Mouse (Mus musculus) CH12.LX (cell line): ENCODE data around the gene Dnaja4. TPM values are rescaled to one million over a fixed set of nuclear protein-coding genes. Genes with fewer than 3 reads are reported as not detected.

Experiments used
- DNase-seq: peaks from one replicate; pipeline ENCODE4 v3.0.0-alpha.2; 2013; ENCODE audit errors: extremely low read depth
- H3K27ac ChIP-seq: 2 replicates; pipeline ENCODE4 v1.5.1; 2012; ENCODE audit warnings: low read depth, mild to moderate bottlenecking, control low read depth, moderate library complexity; ENCODE audit not compliant: insufficient read depth
- H3K27me3 ChIP-seq: replicated peaks from 2 replicates; pipeline ENCODE3; 2012; ENCODE audit warnings: inconsistent platforms
- H3K36me3 ChIP-seq, 2 experiments: replicated peaks in 1 of 2; 2 replicates each; pipeline versions ENCODE3 to v1.6.1; 2012; ENCODE audit warnings: inconsistent platforms in 1 of 2, low read length in 1 of 2, mild to moderate bottlenecking in 1 of 2, mixed read lengths in 1 of 2, moderate library complexity in 1 of 2; ENCODE audit not compliant: control insufficient read depth in 1 of 2, insufficient read depth in 1 of 2
- H3K4me1 ChIP-seq, 2 experiments: 2 replicates each; pipeline ENCODE4 v1.6.1; 2012; ENCODE audit warnings: inconsistent platforms in 1 of 2, moderate library complexity in 1 of 2; ENCODE audit not compliant: insufficient read depth in 2 of 2, control insufficient read depth in 1 of 2
- H3K4me2 ChIP-seq: 2 replicates; pipeline ENCODE4 v1.6.1; 2012; ENCODE audit warnings: low read depth, mild to moderate bottlenecking, control low read depth; ENCODE audit not compliant: poor library complexity, insufficient read depth, severe bottlenecking
- H3K4me3 ChIP-seq, 3 experiments: fragments of 150-350 bp in 1 of 3; sonication (generic) in 1 of 3; replicated peaks in 1 of 3; 2 replicates each; pipeline versions ENCODE3 to v1.5.1; 2011 to 2012; ENCODE audit warnings: low read depth in 2 of 3, low read length in 2 of 3, mild to moderate bottlenecking in 2 of 3, moderate library complexity in 2 of 3, control low read depth in 1 of 3, improper control_type of control experiment in 1 of 3, inconsistent platforms in 1 of 3, mixed read lengths in 1 of 3; ENCODE audit not compliant: poor library complexity in 1 of 3
- H3K79me2 ChIP-seq: replicated peaks from 2 replicates; pipeline ENCODE4 v1.6.1; 2012; ENCODE audit warnings: mild to moderate bottlenecking, moderate library complexity; ENCODE audit not compliant: control insufficient read depth, poor library complexity, insufficient read depth, severe bottlenecking; ENCODE audit errors: extremely low read depth
- H3K9ac ChIP-seq: 2 replicates; pipeline ENCODE4 v1.6.1; 2012; ENCODE audit warnings: low read depth, mild to moderate bottlenecking, control low read depth, moderate library complexity; ENCODE audit not compliant: insufficient read depth
- H3K9me3 ChIP-seq: replicated peaks from 2 replicates; pipeline ENCODE3; 2012; ENCODE audit warnings: low read length, inconsistent platforms, mixed read lengths
- BHLHE40 ChIP-seq: IDR thresholded peaks from 2 replicates; pipeline ENCODE4 v1.6.1; 2011; ENCODE audit warnings: mild to moderate bottlenecking, low read depth, low read length, improper control_type of control experiment
- CHD2 ChIP-seq: IDR thresholded peaks from 2 replicates; pipeline ENCODE4 v1.6.1; 2011; ENCODE audit warnings: low read length, improper control_type of control experiment
- CTCF ChIP-seq, 2 experiments: IDR thresholded peaks in 1 of 2; conservative IDR thresholded peaks in 1 of 2; 2 replicates each; pipeline ENCODE4 v1.5.1; 2011 to 2012; ENCODE audit warnings: low read depth in 2 of 2, low read length in 2 of 2, improper control_type of control experiment in 1 of 2, inconsistent platforms in 1 of 2, mild to moderate bottlenecking in 1 of 2, moderate library complexity in 1 of 2
- EP300 ChIP-seq: IDR thresholded peaks from 2 replicates; pipeline ENCODE4 v1.6.1; 2011; ENCODE audit warnings: low read length, improper control_type of control experiment
- ETS1 ChIP-seq: conservative IDR thresholded peaks from 2 replicates; pipeline ENCODE4 v1.6.1; 2012; ENCODE audit warnings: low read depth, mild to moderate bottlenecking, inconsistent platforms, low read length, improper control_type of control experiment, moderate library complexity
- HCFC1 ChIP-seq: IDR thresholded peaks from 2 replicates; pipeline ENCODE4 v1.6.1; 2012; ENCODE audit warnings: low read depth, mild to moderate bottlenecking, inconsistent platforms, low read length, improper control_type of control experiment
- JUND ChIP-seq: conservative IDR thresholded peaks from 2 replicates; pipeline ENCODE4 v1.6.1; 2011; ENCODE audit warnings: low read depth, low read length, improper control_type of control experiment
- KAT2A ChIP-seq: IDR thresholded peaks from 2 replicates; pipeline ENCODE4 v1.6.1; 2012; ENCODE audit warnings: low read length, improper control_type of control experiment, inconsistent platforms; ENCODE audit not compliant: insufficient replicate concordance
- MAX ChIP-seq: IDR thresholded peaks from 2 replicates; pipeline ENCODE4 v1.6.1; 2011; ENCODE audit warnings: low read length, improper control_type of control experiment
- MEF2A ChIP-seq: IDR thresholded peaks from 2 replicates; pipeline ENCODE4 v1.6.1; 2014; ENCODE audit warnings: low read depth, mild to moderate bottlenecking, inconsistent platforms, low read length, improper control_type of control experiment, borderline replicate concordance
- MYC ChIP-seq: IDR thresholded peaks from 2 replicates; pipeline ENCODE4 v1.6.1; 2011; ENCODE audit warnings: low read depth, mild to moderate bottlenecking, improper control_type of control experiment, low read length
- NELFE ChIP-seq: IDR thresholded peaks from 2 replicates; pipeline ENCODE4 v1.6.1; 2011; ENCODE audit warnings: low read depth, low read length, improper control_type of control experiment
- PAX5 ChIP-seq: IDR thresholded peaks from 2 replicates; pipeline ENCODE4 v1.6.1; 2012; ENCODE audit warnings: low read length, inconsistent platforms, mixed read lengths
- POLR2A ChIP-seq: IDR thresholded peaks from 2 replicates; pipeline ENCODE4 v1.6.1; 2011; ENCODE audit warnings: low read depth, mild to moderate bottlenecking, improper control_type of control experiment, low read length
- RAD21 ChIP-seq: IDR thresholded peaks from 2 replicates; pipeline ENCODE4 v1.6.1; 2011; ENCODE audit warnings: low read depth, mild to moderate bottlenecking, low read length, improper control_type of control experiment, moderate library complexity
- RCOR1 ChIP-seq: conservative IDR thresholded peaks from 2 replicates; pipeline ENCODE4 v1.6.1; 2012; ENCODE audit warnings: low read depth, mild to moderate bottlenecking, inconsistent platforms, low read length, improper control_type of control experiment
- SIN3A ChIP-seq: IDR thresholded peaks from 2 replicates; pipeline ENCODE4 v1.6.1; 2012; ENCODE audit warnings: low read length, improper control_type of control experiment, inconsistent platforms
- SMC3 ChIP-seq: IDR thresholded peaks from 2 replicates; pipeline ENCODE4 v1.6.1; 2011; ENCODE audit warnings: low read depth, low read length, improper control_type of control experiment
- UBTF ChIP-seq: IDR thresholded peaks from 2 replicates; pipeline ENCODE4 v1.6.1; 2012; ENCODE audit warnings: low read depth, mild to moderate bottlenecking, inconsistent platforms, low read length, improper control_type of control experiment, moderate library complexity
- USF2 ChIP-seq: conservative IDR thresholded peaks from 2 replicates; pipeline ENCODE4 v1.6.1; 2011; ENCODE audit warnings: low read depth, low read length, improper control_type of control experiment
- ZNF384 ChIP-seq: IDR thresholded peaks from 2 replicates; pipeline ENCODE4 v1.6.1; 2012; ENCODE audit warnings: low read depth, low read length, improper control_type of control experiment, inconsistent platforms
- dilution Hi-C: fragments of 300-500 bp; cut with MboI; formaldehyde crosslinking; loops from 2 replicates; pipeline ENCODE4 v1.14.3; 2020; ENCODE audit warnings: low sequenced_read_pairs; ENCODE audit not compliant: extremely low pct_unique_long_range_greater_than_20kb, extremely low pct_ligation_motif_present
- in situ Hi-C: fragments of 300-500 bp; cut with MboI; formaldehyde crosslinking; loops from 3 replicates; pipeline ENCODE4 v1.14.3; 2019; ENCODE audit warnings: low sequenced_read_pairs, low pct_ligation_motif_present, low pct_unique_long_range_greater_than_20kb, mixed read lengths
- polyA plus RNA-seq: library from polyadenylated mRNA; unstranded; fragments of >175 nt; gene quantifications from 2 replicates; pipeline ENCODE4 v1.2.1, GENCODE M21; 2012; ENCODE audit warnings: low read depth; ENCODE audit not compliant: insufficient read length
- total RNA-seq, 2 experiments: library from RNA; depleted of rRNA; stranded (reverse); fragments of 300-350 nt in 1 of 2; fragments of >200 nt in 1 of 2; gene quantifications; 2 replicates each; pipeline ENCODE4 v1.2.3; 2012 to 2014

Gene Dnaja4
- total and polyA plus RNA-seq, 3 experiments = 0.81 to 2.4 (median 1.1) TPM

GRCm38 (mm10) chr9:54702581-54702980, 3.9 kb downstream of the Dnaja4 start:
- H3K9ac ChIP-seq = no peak overlapping the region
- H3K79me2 ChIP-seq = no peaks in the 10 kb centered on the region; the same call in 1 of the 2 replicates
- peaks cover 16% of the 10 kb centered on the region for H3K27me3 ChIP-seq
- TF ChIP-seq POLR2A (no peak), JUND (no peak), MEF2A (no peak), CTCF (conservative IDR thresholded peaks at IDR 0.05 in 1 of 2, IDR thresholded peaks at IDR 0.05 in 1 of 2; ENCODE audit: low read depth in 2 of 2, low read length in 2 of 2) (no peak), RCOR1 (no peak), UBTF (no peak), MAX (no peak), ETS1 (no peak)
- in situ Hi-C loops (no loop called here), dilution Hi-C loops (no loop called here)
- H3K4me3 ChIP-seq = no peak overlapping the region
- no peak overlapping the region for H3K27ac ChIP-seq
- peaks cover 0 to 2% of the 10 kb centered on the region in 2 experiments for H3K36me3 ChIP-seq
- H3K4me2 ChIP-seq = no peak overlapping the region
- peaks cover 5% of the 10 kb centered on the region for H3K9me3 ChIP-seq
- H3K4me1 ChIP-seq = 0 out of 4 replicates have a peak, but pooled peaks cover 0 to 3% of the 10 kb centered on the region in 2 experiments
- no peak for DNase-seq

DNA sequence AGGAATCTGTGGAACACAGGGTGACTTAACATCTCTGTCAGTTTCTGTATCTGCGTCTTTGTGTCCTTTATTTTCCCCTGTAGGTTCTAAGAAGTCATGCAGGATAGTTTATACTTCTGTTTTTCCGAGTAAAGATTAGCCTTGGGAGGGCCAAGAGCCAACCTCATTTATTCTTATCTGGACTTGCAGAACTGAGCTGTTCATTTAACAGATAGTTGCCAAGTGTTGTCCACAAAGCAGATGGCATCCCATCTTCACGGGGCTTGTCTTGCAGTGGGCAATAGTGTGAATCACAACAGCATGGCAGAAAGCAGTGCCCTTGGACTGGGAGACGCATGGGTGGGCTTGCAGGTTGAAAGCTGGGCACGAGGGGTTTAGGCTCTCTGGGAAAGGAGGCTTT, 5.7 kb downstream of the Dnaja4 start:
- dilution Hi-C loops = no loop called here
- H3K36me3 ChIP-seq = peaks cover 6 to 9% of the 10 kb centered on the region in 2 experiments

More for the DNA sequence above, 5.7 kb downstream of the Dnaja4 start:
- H3K4me1 ChIP-seq = no peaks in the 10 kb centered on the region
- H3K9me3 ChIP-seq = no peaks in the 10 kb centered on the region
- DNase-seq = no peak
- no peaks in the 10 kb centered on the region; the same call in 1 of the 2 replicates for H3K79me2 ChIP-seq
- H3K4me3 ChIP-seq = no peak overlapping the region
- in situ Hi-C loops = no loop called here
- TF ChIP-seq KAT2A (no peak), HCFC1 (no peak), CHD2 (no peak), NELFE (no peak), POLR2A (no peak), SIN3A (no peak), ETS1 (no peak), EP300 (no peak), RCOR1 (no peak), MYC (no peak), USF2 (no peak), BHLHE40 (no peak), SMC3 (no peak), MEF2A (no peak), PAX5 (no peak), RAD21 (no peak), UBTF (no peak), ZNF384 (no peak), JUND (no peak)
- no peak overlapping the region for H3K9ac ChIP-seq
- H3K27ac ChIP-seq = no peak overlapping the region
- no peak overlapping the region for H3K4me2 ChIP-seq
- H3K27me3 ChIP-seq = peaks cover 2% of the 10 kb centered on the region
